Mouse (Mus musculus): Measurements from ENCODE around the gene Gm49395. TPM values are rescaled to one million over a fixed set of nuclear protein-coding genes. Genes with fewer than 3 reads are reported as not detected.

The Gm49395 gene
- total RNA-seq, 2 experiments from 2014 or later: 10.5 to 11.9 TPM

DNA sequence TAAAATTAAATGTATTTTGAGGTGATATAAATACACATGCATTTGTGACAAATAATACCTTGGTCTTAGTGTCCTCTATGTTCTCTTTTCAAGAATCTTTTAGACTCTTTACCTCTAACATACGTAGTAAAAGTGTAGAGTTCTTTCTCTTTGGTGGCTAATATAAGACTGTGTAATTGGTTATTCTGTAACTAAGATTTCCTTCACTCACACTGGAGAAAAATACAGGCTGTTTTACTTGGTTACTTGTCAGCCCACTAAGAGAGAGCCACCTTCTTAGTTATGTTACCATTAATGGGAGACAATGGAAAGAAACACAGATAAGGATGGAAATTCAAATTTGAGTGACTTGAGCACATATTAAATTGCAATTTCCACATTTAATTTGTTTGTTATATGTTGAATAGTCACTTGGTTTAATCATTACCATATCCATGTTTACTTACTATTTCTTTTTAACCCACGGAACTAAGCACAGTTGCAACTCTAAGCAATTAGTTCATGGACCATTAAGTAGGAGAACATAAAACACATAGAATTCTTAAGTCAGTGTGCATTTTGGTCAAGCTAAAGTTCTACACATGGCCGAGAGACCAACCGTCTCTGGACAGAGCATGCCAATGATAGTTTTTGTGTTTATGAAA lies 34.3 kb downstream of the Gm49395 start:
- intact Hi-C loops (cut with DNase I): no loop called here
- no peak for DNase-seq

DNA sequence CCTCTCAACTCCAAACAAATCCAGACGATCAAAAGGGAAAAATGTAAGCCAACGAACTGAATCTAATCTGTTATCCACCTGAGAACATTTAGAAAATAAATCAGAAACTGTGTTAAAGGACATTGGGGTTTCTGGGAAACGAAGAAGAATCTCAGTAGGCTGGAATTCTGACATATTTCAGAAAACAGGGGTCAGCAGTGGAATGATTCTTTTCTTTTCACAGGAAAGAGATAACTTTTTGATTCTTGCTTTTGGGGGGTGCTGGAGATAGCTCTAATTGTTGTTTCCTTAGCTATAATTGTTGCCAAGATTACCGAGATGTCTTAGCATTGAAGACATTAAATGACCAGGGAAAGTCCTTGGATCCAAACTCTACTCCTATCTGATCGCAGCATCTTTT lies 44.2 kb downstream of the Gm49395 start:
- intact Hi-C loops (cut with DNase I): no loop called here
- DNase-seq: no peak

DNA sequence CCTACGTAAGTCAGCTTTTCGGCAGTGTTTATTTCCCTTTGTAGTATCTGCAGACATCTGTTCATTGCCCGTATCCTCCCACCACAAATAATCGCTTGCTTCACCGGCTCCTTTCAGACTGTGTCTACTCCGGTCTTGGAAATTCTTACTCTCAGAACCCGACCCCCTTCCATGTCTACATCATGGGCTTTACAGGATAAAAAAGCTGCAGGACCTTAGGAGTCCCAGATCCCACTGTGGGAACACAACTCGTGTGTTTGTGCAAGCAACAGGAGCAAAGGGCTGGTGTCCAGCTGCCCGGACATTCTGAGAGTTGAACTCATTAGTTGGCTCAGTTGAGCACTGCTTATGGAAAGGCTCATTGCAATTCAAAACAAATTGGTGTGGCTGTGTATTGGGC lies 46.9 kb downstream of the Gm49395 start:
- intact Hi-C loops (cut with DNase I): no loop called here
- DNase-seq: peak; percentile 13 to 26

- no peak for DNase-seq
- intact Hi-C loops (cut with DNase I): no loop called here
These were observed 49.2 kb downstream of the Gm49395 start for GRCm38 (mm10) chr13:115052568-115052967.

DNA sequence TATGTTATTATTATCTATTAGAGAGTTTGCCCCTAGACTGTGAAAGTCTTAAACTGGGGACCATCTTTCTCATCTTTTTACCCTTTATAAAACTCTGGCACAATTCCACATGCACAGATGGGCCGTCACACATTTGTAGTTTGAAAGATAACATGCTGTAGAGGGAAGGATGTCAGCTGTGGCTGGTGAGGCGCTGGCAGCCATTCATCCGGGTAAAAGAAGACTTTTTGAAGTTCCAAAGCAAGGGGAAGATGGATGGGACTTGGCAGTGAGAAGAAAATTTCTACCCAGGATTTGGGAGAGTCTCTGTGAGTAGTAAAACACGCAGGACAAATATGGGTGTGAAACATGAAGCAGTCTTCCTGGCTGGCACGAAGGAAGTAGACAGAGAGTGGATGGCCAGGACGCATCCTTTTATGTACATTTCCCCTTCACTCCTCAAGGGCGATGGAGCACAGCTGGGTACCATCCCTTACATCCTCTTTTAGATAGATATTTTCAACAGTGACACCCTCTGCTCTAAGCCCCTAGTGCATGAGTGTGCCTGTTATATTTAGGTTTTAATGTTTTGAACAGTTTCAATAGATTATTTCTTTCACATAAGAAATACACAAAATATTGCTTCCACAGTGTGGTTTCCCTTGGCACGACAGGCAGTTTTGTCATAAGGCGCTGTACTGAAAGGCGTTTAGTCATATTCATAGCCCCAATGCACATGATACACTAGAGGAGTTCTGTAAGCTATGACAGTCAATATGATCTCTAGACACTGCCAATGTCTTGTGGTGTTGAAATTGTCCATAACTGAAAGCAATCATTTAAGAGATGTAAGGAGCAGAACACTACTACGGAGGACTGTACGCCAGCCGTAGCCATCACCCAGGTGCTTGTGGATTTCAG lies 50.8 kb downstream of the Gm49395 start:
- DNase-seq: no peak
- intact Hi-C loops (cut with DNase I): no loop called here

DNA sequence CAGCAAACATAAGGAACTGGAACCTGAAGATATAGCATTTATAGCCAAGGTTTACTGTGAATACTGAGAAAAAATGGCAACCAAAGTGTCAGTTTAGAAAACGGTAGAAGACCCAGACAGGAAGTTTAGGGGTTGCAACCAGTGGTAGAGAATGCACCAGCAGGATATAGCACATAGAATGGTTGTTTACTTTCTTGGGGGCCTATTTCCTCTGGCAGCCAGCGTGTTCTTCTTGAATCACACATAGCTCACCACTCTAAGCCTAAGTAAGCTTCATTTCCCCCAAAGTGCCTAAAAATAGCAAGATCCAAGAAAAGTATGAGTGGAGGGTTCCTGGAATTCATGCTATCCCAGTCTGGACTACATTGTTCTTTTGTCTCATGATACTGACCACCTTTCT lies 59.1 kb downstream of the Gm49395 start:
- DNase-seq: no peak
- intact Hi-C loops (cut with DNase I): no loop called here

DNA sequence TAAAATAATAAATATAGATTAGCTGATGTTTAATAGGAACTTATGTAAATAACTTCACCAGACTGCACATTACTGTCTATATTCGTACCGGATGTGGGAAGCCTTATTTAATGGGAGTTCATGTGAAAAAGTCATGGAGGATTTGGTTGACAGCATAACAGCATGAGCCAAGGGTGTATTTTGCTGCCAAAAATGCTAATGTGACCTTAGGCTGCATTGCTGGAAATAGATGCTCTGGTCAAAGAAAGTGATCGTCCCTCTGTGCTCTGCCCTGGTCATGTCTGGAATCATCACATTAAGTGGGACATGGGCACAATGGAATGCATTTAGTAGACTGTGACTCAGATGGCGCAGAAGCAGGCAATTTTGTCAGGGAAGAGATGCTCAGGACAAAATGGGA lies 64.4 kb downstream of the Gm49395 start:
- no peak for DNase-seq

GRCm38 (mm10) chr13:115035387-115035786 lies 66.3 kb downstream of the Gm49395 start:
- DNase-seq: no peak
- intact Hi-C loops (cut with DNase I): no loop called here

More for the DNA sequence above, 64.4 kb downstream of the Gm49395 start:
- intact Hi-C loops (cut with DNase I): no loop called here

DNA sequence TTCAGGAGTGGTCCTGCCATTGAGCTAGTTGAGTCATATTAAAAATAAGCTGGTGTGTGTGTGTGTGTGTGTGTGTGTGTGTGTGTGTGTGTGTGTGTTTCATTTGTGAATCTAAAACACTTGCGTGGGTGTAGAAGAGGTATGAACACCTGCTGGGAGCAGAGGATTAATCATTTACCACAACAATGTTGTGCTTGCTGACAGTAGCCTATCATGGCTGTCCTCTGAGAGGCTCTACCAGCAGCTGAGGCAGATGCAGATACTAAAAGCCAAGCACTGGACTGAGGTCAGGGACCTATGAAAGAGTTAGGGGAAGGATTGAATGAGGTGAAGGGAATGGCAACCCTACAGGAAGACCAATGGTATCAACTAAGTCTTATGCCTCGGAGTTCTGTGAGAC lies 68.6 kb downstream of the Gm49395 start:
- intact Hi-C loops (cut with DNase I): no loop called here
- DNase-seq: no peak

GRCm38 (mm10) chr13:115031177-115032000 lies 70.3 kb downstream of the Gm49395 start:
- intact Hi-C loops (cut with DNase I): no loop called here

GRCm38 (mm10) chr13:115025394-115025793 lies 76.3 kb downstream of the Gm49395 start:
- DNase-seq: no peak
- intact Hi-C loops (cut with DNase I): no loop called here

More at GRCm38 (mm10) chr13:115031177-115032000, 70.3 kb downstream of the Gm49395 start:
- no peak for DNase-seq

GRCm38 (mm10) chr13:115022117-115022787 lies 79.5 kb downstream of the Gm49395 start:
- intact Hi-C loops (cut with DNase I): loop anchor here (5.0 kb wide), 1 partner anchor 75 kb away; no protein-coding TSS in a partner anchor
- no peak for DNase-seq

GRCm38 (mm10) chr13:115021411-115021810 lies 80.3 kb downstream of the Gm49395 start:
- intact Hi-C loops (cut with DNase I): loop anchor here (5.0 kb wide), 1 partner anchor 76 kb away; no protein-coding TSS in a partner anchor
- no peak for DNase-seq

DNA sequence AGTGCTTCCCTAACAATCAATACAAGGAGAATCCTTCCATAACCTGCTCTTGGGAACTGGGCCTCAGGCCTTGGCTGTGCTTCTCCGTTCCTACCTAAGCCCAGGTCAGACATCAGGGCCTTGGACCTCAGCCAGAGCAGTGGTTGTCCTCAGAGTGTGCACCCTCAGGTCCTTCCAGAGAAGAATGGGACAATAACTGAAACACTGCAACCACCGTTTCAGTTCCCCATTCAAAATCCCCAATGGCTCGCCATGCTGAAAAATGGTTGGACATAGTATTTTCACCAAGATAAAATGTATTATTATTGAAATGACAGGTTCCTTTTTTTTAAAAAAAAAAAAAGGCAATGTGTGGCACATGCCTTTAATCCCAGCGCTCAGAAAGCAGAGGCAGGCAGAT lies 81.0 kb downstream of the Gm49395 start:
- no peak for DNase-seq
- intact Hi-C loops (cut with DNase I): loop anchor here (5.0 kb wide), 1 partner anchor 77 kb away; no protein-coding TSS in a partner anchor

DNA sequence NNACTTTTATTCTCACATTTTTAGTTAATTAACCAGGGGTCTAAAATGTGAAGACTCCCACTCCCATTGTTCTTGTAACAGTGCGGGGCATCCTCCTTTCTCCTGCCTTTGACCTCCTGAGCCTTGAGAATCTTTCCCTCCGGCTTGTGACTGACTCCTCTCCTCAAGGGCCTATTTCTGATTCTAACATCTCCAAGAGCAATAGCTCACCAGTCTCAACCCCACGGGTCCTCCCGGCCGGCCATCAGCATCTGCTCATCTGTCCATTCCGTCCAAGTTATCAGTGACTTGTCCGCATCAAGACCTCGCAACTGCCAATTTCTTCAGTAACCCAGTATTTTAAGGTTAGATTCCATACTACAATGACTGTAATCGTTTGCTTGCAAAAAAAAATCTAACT lies 84.2 kb downstream of the Gm49395 start:
- intact Hi-C loops (cut with DNase I): no loop called here
- DNase-seq: no peak

DNA sequence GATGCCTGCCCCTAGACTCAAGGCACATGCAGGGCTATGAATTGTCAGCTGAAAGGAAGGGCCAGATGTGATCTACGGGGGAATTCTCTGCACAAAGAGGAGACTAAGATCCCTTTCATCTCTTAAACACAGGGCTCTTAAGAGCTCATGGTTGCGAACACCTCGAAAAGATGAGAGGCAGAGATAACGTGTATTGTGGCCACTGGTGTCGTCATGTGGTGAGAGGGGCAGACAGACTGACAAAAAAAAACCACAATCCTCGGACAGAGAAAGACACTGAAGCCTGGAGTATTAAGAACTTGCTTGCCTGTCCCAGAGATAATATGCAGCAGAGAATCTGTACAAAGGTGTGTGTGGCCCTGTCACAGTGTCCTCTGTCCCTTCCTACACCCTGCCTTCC lies 90.2 kb downstream of the Gm49395 start:
- DNase-seq: no peak
- intact Hi-C loops (cut with DNase I): no loop called here

DNA sequence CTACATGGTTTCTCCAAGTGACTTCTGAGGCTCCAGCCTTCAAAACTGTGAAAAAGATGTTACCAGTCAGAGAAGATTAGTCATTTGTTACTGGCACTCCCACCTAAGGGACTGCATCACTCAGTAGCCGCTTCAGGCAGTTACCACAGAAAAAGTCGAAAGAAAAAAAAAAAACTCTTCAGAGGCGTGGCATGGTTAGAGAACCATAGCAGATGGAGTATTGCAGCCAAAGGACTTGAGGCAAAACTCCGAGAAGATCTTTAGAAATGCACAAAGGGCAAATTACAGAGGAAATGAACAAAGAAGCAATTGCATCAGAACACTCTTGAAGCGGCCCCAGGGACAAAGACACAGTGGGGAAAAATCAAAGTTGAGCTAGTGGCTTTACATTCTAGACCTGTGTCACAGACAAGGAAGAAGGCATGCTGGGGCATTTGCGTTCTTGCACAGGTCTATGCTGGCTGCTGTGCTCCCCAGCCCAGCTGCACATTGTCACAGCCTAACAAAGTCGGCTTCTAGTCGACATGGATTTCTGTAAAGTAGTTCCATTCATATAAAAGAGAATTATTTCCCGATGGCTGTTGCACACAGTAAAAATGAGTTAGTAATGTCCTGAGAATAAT lies 95.4 kb downstream of the Gm49395 start:
- intact Hi-C loops (cut with DNase I): no loop called here
- no peak for DNase-seq

GRCm38 (mm10) chr13:115005342-115005741 lies 96.4 kb downstream of the Gm49395 start:
- intact Hi-C loops (cut with DNase I): no loop called here
- DNase-seq: no peak

DNA sequence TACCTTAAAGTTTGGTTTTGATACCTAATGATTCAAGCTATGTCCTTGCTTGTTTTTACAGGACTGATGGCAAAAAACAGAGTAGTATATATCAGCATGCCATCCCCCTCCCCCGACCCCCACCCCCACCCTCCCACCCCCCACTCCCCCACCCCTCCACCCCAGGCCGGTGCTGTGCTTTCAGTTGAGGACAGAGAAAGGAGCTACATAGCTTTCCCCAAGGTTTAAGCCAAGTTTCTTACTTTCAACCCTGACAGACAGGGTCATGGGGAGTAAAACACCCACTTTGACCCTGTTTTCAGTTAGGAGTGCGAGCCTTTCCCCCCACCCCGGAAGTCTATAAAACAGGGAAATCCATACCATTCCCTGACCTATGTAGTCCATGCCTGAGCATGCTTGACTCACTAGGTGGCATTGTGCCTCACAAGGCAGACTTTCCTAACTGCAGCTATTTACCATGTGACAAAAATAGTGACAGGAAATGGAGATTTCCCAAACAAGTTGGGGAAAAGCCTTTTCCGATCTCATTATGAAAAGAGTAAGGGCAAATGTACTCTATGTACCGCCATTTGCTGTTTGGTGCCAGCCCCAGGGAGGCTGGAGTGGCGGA lies 98.2 kb downstream of the Gm49395 start:
- intact Hi-C loops (cut with DNase I): no loop called here
- no peak for DNase-seq

Measured in heart, postnatal 36 days (tissue).